Mouse (Mus musculus) A20 (cell line): ENCODE data around the gene Scgb2b17.
"Not testable (repeated sequence)": the region's sequence is repeated elsewhere in the genome, so short reads cannot be mapped to it uniquely, and the experiment has no call there.

Experiments used
- DNase-seq: peaks from one replicate; pipeline ENCODE4 v3.0.0-alpha.2; 2011; ENCODE audit warnings: low read depth, low spot score

The Scgb2b17 gene

GRCm38 (mm10) chr7:33056461-33056860, at the start of gene Scgb2b17:
Scgb2b17 (minus strand) TSS chr7:33056561.
- not testable (repeated sequence) for DNase-seq

GRCm38 (mm10) chr7:33063149-33063548, 6.8 kb upstream of the Scgb2b17 start, which contains the start of gene Scgb1b17:
Scgb1b17 (plus strand) TSS chr7:33063449.
- DNase-seq, result not testable (repeated sequence)
